Mouse (Mus musculus): Measurements from ENCODE around the gene Disp1. TPM values are rescaled to one million over a fixed set of nuclear protein-coding genes. Genes with fewer than 3 reads are reported as not detected.

Disp1 gene
- polyA plus RNA-seq, 1 experiment from 2014 or later, result 19.1 TPM

GRCm38 (mm10) chr1:183180301-183181029 is 40.9 kb downstream of the Disp1 start:
- H3K4me2 ChIP-seq (replicated peaks), result no peak overlapping the region
- H3K4me3 ChIP-seq, result no peak overlapping the region
- no peak overlapping the region for H3K9ac ChIP-seq
- 77% methylated on average over 2 of the region's 2 CpGs for WGBS
- ATAC-seq (ENCODE audit: insufficient number of reproducible peaks, insufficient read depth, low FRiP score, low TSS enrichment), result no peak
- H3K27ac ChIP-seq, result no peak overlapping the region
- no peaks in the 10 kb centered on the region for H3K27me3 ChIP-seq
- peaks cover 20% of the 10 kb centered on the region; the same call in 1 of the 2 replicates for H3K4me1 ChIP-seq
- H3K9me3 ChIP-seq, result no peaks in the 10 kb centered on the region
- H3K36me3 ChIP-seq, result no peaks in the 10 kb centered on the region

- WGBS, result 89% methylated on average over 5 of the region's 5 CpGs
- Histone ChIP-seq H3K4me3 (no peak overlapping the region), H3K36me3 (no peaks in the 10 kb centered on the region), H3K9ac (no peak overlapping the region), H3K27me3 (no peaks in the 10 kb centered on the region), H3K27ac (no peak overlapping the region), H3K4me2 (replicated peaks) (no peak overlapping the region), H3K9me3 (no peaks in the 10 kb centered on the region), H3K4me1 (peaks cover 20% of the 10 kb centered on the region; the same call in 1 of the 2 replicates)
- ATAC-seq (ENCODE audit: insufficient number of reproducible peaks, insufficient read depth, low FRiP score, low TSS enrichment), result no peak
These were observed 42.0 kb downstream of the Disp1 start for GRCm38 (mm10) chr1:183179316-183179715.

GRCm38 (mm10) chr1:183175236-183175635 is 46.1 kb downstream of the Disp1 start:
- 92% methylated on average over 8 of the region's 8 CpGs for WGBS
- H3K27me3 ChIP-seq, result no peaks in the 10 kb centered on the region

GRCm38 (mm10) chr1:183171095-183171494 is 50.2 kb downstream of the Disp1 start:
- no peak for ATAC-seq (ENCODE audit: insufficient number of reproducible peaks, insufficient read depth, low FRiP score, low TSS enrichment)
- H3K9ac ChIP-seq, result no peak overlapping the region

More at GRCm38 (mm10) chr1:183175236-183175635, 46.1 kb downstream of the Disp1 start:
- Histone ChIP-seq H3K36me3 (no peaks in the 10 kb centered on the region), H3K27ac (no peak overlapping the region), H3K9ac (no peak overlapping the region), H3K4me2 (replicated peaks) (no peak overlapping the region), H3K4me3 (no peak overlapping the region), H3K4me1 (0 out of 2 replicates have a peak, but pooled peaks cover 2% of the 10 kb centered on the region), H3K9me3 (no peaks in the 10 kb centered on the region)
- ATAC-seq (ENCODE audit: insufficient number of reproducible peaks, insufficient read depth, low FRiP score, low TSS enrichment), result no peak

GRCm38 (mm10) chr1:183168465-183168864 is 52.9 kb downstream of the Disp1 start:
- 31% methylated on average over 6 of the region's 6 CpGs for WGBS
- no peak overlapping the region for H3K4me3 ChIP-seq
- peaks cover 45% of the 10 kb centered on the region for H3K4me1 ChIP-seq
- H3K9ac ChIP-seq, result no peak overlapping the region
- no peak for ATAC-seq (ENCODE audit: insufficient number of reproducible peaks, insufficient read depth, low FRiP score, low TSS enrichment)
- H3K36me3 ChIP-seq, result 0 out of 2 replicates have a peak, but pooled peaks cover 2% of the 10 kb centered on the region
- no peaks in the 10 kb centered on the region for H3K27me3 ChIP-seq
- no peak overlapping the region for H3K4me2 ChIP-seq (replicated peaks)
- H3K27ac ChIP-seq, result peak overlapping the region; percentile 57; the same call in 1 of the 2 replicates
- no peaks in the 10 kb centered on the region for H3K9me3 ChIP-seq

More at GRCm38 (mm10) chr1:183171095-183171494, 50.2 kb downstream of the Disp1 start:
- Histone ChIP-seq H3K27me3 (no peaks in the 10 kb centered on the region), H3K27ac (no peak overlapping the region), H3K36me3 (0 out of 2 replicates have a peak, but pooled peaks cover 2% of the 10 kb centered on the region), H3K4me3 (no peak overlapping the region), H3K9me3 (no peaks in the 10 kb centered on the region), H3K4me2 (replicated peaks) (no peak overlapping the region), H3K4me1 (peaks cover 29% of the 10 kb centered on the region)
- 88% methylated on average over 5 of the region's 5 CpGs for WGBS

- no peaks in the 10 kb centered on the region for H3K27me3 ChIP-seq
- no peak overlapping the region for H3K4me2 ChIP-seq (replicated peaks)
- H3K4me3 ChIP-seq, result no peak overlapping the region
- no peak for ATAC-seq (ENCODE audit: insufficient number of reproducible peaks, insufficient read depth, low FRiP score, low TSS enrichment)
- peaks cover 45% of the 10 kb centered on the region for H3K4me1 ChIP-seq
- H3K9ac ChIP-seq, result no peak overlapping the region
- H3K36me3 ChIP-seq, result 0 out of 2 replicates have a peak, but pooled peaks cover 2% of the 10 kb centered on the region
- no peaks in the 10 kb centered on the region for H3K9me3 ChIP-seq
- WGBS, result 43% methylated on average over 12 of the region's 12 CpGs
- H3K27ac ChIP-seq, result peak overlapping the region; percentile 50; the same call in 1 of the 2 replicates
These were observed 53.5 kb downstream of the Disp1 start for GRCm38 (mm10) chr1:183167776-183168175.

- no peak for ATAC-seq (ENCODE audit: insufficient number of reproducible peaks, insufficient read depth, low FRiP score, low TSS enrichment)
- Histone ChIP-seq H3K4me1 (peaks cover 45% of the 10 kb centered on the region), H3K27me3 (no peaks in the 10 kb centered on the region), H3K27ac (no peak overlapping the region), H3K9ac (no peak overlapping the region), H3K36me3 (0 out of 2 replicates have a peak, but pooled peaks cover 2% of the 10 kb centered on the region), H3K9me3 (no peaks in the 10 kb centered on the region), H3K4me3 (no peak overlapping the region), H3K4me2 (replicated peaks) (no peak overlapping the region)
- 87% methylated on average over 5 of the region's 5 CpGs for WGBS
These were observed 54.6 kb downstream of the Disp1 start for GRCm38 (mm10) chr1:183166700-183167099.

GRCm38 (mm10) chr1:183164648-183165071 is 56.7 kb downstream of the Disp1 start:
- Histone ChIP-seq H3K4me2 (replicated peaks) (no peak overlapping the region), H3K9me3 (no peaks in the 10 kb centered on the region), H3K4me1 (peaks cover 37% of the 10 kb centered on the region), H3K4me3 (no peak overlapping the region), H3K9ac (no peak overlapping the region), H3K27ac (peak overlapping the region; percentile 7), H3K36me3 (0 out of 2 replicates have a peak, but pooled peaks cover 2% of the 10 kb centered on the region), H3K27me3 (no peaks in the 10 kb centered on the region)
- WGBS, result 28% methylated on average over 8 of the region's 8 CpGs
- 0 out of 2 replicates have a peak, but pooled peaks have one; percentile 41 for ATAC-seq (ENCODE audit: insufficient number of reproducible peaks, insufficient read depth, low FRiP score, low TSS enrichment)

GRCm38 (mm10) chr1:183164190-183164580 is 57.1 kb downstream of the Disp1 start:
- Histone ChIP-seq H3K4me1 (peaks cover 33% of the 10 kb centered on the region), H3K36me3 (0 out of 2 replicates have a peak, but pooled peaks cover 2% of the 10 kb centered on the region), H3K27me3 (no peaks in the 10 kb centered on the region), H3K4me2 (replicated peaks) (no peak overlapping the region), H3K4me3 (no peak overlapping the region), H3K27ac (peak overlapping the region; percentile 7), H3K9me3 (no peaks in the 10 kb centered on the region), H3K9ac (no peak overlapping the region)
- WGBS, result 66% methylated on average over 6 of the region's 6 CpGs
- ATAC-seq (ENCODE audit: insufficient number of reproducible peaks, insufficient read depth, low FRiP score, low TSS enrichment), result no peak

- ATAC-seq (ENCODE audit: insufficient number of reproducible peaks, insufficient read depth, low FRiP score, low TSS enrichment), result no peak
- WGBS, result 64% methylated on average over 5 of the region's 5 CpGs
- H3K4me3 ChIP-seq, result no peak overlapping the region
These were observed 57.7 kb downstream of the Disp1 start for GRCm38 (mm10) chr1:183163512-183164189.

GRCm38 (mm10) chr1:183161057-183161456 is 60.3 kb downstream of the Disp1 start:
- Histone ChIP-seq H3K27me3 (no peaks in the 10 kb centered on the region), H3K9me3 (no peaks in the 10 kb centered on the region), H3K9ac (no peak overlapping the region), H3K27ac (no peak overlapping the region), H3K36me3 (no peaks in the 10 kb centered on the region; the same call in 1 of the 2 replicates), H3K4me3 (no peak overlapping the region), H3K4me2 (replicated peaks) (no peak overlapping the region), H3K4me1 (peaks cover 16% of the 10 kb centered on the region)
- ATAC-seq (ENCODE audit: insufficient number of reproducible peaks, insufficient read depth, low FRiP score, low TSS enrichment), result no peak
- WGBS, result 90% methylated on average over 11 of the region's 11 CpGs

More at GRCm38 (mm10) chr1:183163512-183164189, 57.7 kb downstream of the Disp1 start:
- H3K27ac ChIP-seq, result peak overlapping the region; percentile 60; the same call in 1 of the 2 replicates
- H3K27me3 ChIP-seq, result no peaks in the 10 kb centered on the region
- no peak overlapping the region for H3K9ac ChIP-seq
- H3K4me2 ChIP-seq (replicated peaks), result no peak overlapping the region
- no peaks in the 10 kb centered on the region for H3K9me3 ChIP-seq
- H3K36me3 ChIP-seq, result 0 out of 2 replicates have a peak, but pooled peaks cover 2% of the 10 kb centered on the region
- peaks cover 27% of the 10 kb centered on the region for H3K4me1 ChIP-seq
